Mouse (Mus musculus) erythroblast, embryonic 14.5 days (primary cell): Measurements from ENCODE around the gene Ptprd.

Experiments used
- GATA1 ChIP-seq: IDR thresholded peaks from 2 replicates; pipeline ENCODE4 v1.6.1; 2012; ENCODE audit warnings: low read length, inconsistent platforms, mixed read lengths
- TAL1 ChIP-seq: IDR thresholded peaks from 3 replicates; pipeline ENCODE4 v1.6.1; 2012; ENCODE audit warnings: low read length, inconsistent platforms, mixed read lengths

- TF ChIP-seq TAL1 (no peak), GATA1 (no peak)
Observed at GRCm38 (mm10) chr4:76443553-76443952, 1768.2 kb downstream of the Ptprd start.
